Mouse (Mus musculus): ENCODE measurements around the gene Tns2. TPM values are rescaled to one million over a fixed set of nuclear protein-coding genes. Genes with fewer than 3 reads are reported as not detected.

The Tns2 gene
- polyA plus RNA-seq, 1 experiment from 2014 or later, result 14.6 TPM

- Histone ChIP-seq H3K4me1 (ENCODE audit: control insufficient read depth, insufficient read depth, low read length) (peaks cover 11% of the 10 kb centered on the region; the same call in 1 of the 2 replicates), H3K4me2 (ENCODE audit: low read depth, severe bottlenecking) (no peak overlapping the region), H3K9me3 (ENCODE audit: control insufficient read depth, low read length) (no peaks in the 10 kb centered on the region), H3K27me3 (ENCODE audit: control insufficient read depth, insufficient read depth, low read length) (no peaks in the 10 kb centered on the region), H3K36me3 (ENCODE audit: control insufficient read depth, insufficient read depth, low read length) (no peaks in the 10 kb centered on the region), H3K4me3 (ENCODE audit: low read depth, low read length) (no peak overlapping the region), H3K27ac (replicated peaks; ENCODE audit: low read depth, low read length) (no peak overlapping the region), H3K9ac (ENCODE audit: low read length) (no peak overlapping the region)
- ATAC-seq (ENCODE audit: insufficient number of reproducible peaks, low FRiP score, low TSS enrichment, low read depth), result no peak
- DNase-seq (ENCODE audit: low spot score), result no peak
- 54% methylated on average over 6 of the region's 6 CpGs for WGBS
Observed at GRCm38 (mm10) chr15:102165468-102166100, 65.4 kb downstream of the Tns2 start.

Other genes with a start within 250 kb of the Tns2 start
- gene Krt1, start 249.6 kb upstream of the Tns2 start, polyA plus RNA-seq (2014; fragmentation: Nextera tagmentation; extraction: Ambion mirVana), result 0.61 and 0.75 TPM in 2 replicates
- gene Krt77, start 230.7 kb upstream of the Tns2 start, polyA plus RNA-seq (2014; fragmentation: Nextera tagmentation; extraction: Ambion mirVana), result not detected in 2 replicates
- gene Krt76, start 207.5 kb upstream of the Tns2 start, polyA plus RNA-seq (2014; fragmentation: Nextera tagmentation; extraction: Ambion mirVana), result not detected in 2 replicates
- not detected in 2 replicates for gene Krt4, start 175.7 kb upstream of the Tns2 start, polyA plus RNA-seq (2014; fragmentation: Nextera tagmentation; extraction: Ambion mirVana)
- not detected in 2 replicates for gene Krt79, start 160.1 kb upstream of the Tns2 start, polyA plus RNA-seq (2014; fragmentation: Nextera tagmentation; extraction: Ambion mirVana)
- gene Krt78, start 146.1 kb upstream of the Tns2 start, polyA plus RNA-seq (2014; fragmentation: Nextera tagmentation; extraction: Ambion mirVana), result not detected in 2 replicates
- gene Krt8, start 95.9 kb upstream of the Tns2 start, polyA plus RNA-seq (2014; fragmentation: Nextera tagmentation; extraction: Ambion mirVana), result 21.3 and 22.7 TPM in 2 replicates
- gene Krt18, start 72.2 kb upstream of the Tns2 start, polyA plus RNA-seq (2014; fragmentation: Nextera tagmentation; extraction: Ambion mirVana), result 26.8 and 30.1 TPM in 2 replicates
- 131 and 141 TPM in 2 replicates for gene Eif4b, start 26.6 kb upstream of the Tns2 start, polyA plus RNA-seq (2014; fragmentation: Nextera tagmentation; extraction: Ambion mirVana)
- gene Spryd3, start 35.8 kb downstream of the Tns2 start, polyA plus RNA-seq (2014; fragmentation: Nextera tagmentation; extraction: Ambion mirVana), result 7.2 and 10.0 TPM in 2 replicates
- gene Igfbp6, start 43.9 kb downstream of the Tns2 start, polyA plus RNA-seq (2014; fragmentation: Nextera tagmentation; extraction: Ambion mirVana), result 0.17 and 0.57 TPM in 2 replicates
- gene Soat2, start 50.1 kb downstream of the Tns2 start, polyA plus RNA-seq (2014; fragmentation: Nextera tagmentation; extraction: Ambion mirVana), result 0.09 and 0.24 TPM in 2 replicates
- 67.5 and 71.1 TPM in 2 replicates for gene Zfp740, start 102.8 kb downstream of the Tns2 start, polyA plus RNA-seq (2014; fragmentation: Nextera tagmentation; extraction: Ambion mirVana)
- gene Csad, start 104.3 kb downstream of the Tns2 start, polyA plus RNA-seq (2014; fragmentation: Nextera tagmentation; extraction: Ambion mirVana), result 37.3 and 37.5 TPM in 2 replicates
- 0.57 and 0.71 TPM in 2 replicates for gene Itgb7, start 131.5 kb downstream of the Tns2 start, polyA plus RNA-seq (2014; fragmentation: Nextera tagmentation; extraction: Ambion mirVana)
- gene Rarg, start 157.1 kb downstream of the Tns2 start, polyA plus RNA-seq (2014; fragmentation: Nextera tagmentation; extraction: Ambion mirVana), result 118 and 119 TPM in 2 replicates
- gene Gm9918, start 170.2 kb downstream of the Tns2 start, polyA plus RNA-seq (2014; fragmentation: Nextera tagmentation; extraction: Ambion mirVana), result 0.88 and 1.1 TPM in 2 replicates
- 58.5 and 62.8 TPM in 2 replicates for gene Mfsd5, start 179.0 kb downstream of the Tns2 start, polyA plus RNA-seq (2014; fragmentation: Nextera tagmentation; extraction: Ambion mirVana)
- gene Espl1, start 195.9 kb downstream of the Tns2 start, polyA plus RNA-seq (2014; fragmentation: Nextera tagmentation; extraction: Ambion mirVana), result 43.3 and 46.9 TPM in 2 replicates
- 463 and 490 TPM in 2 replicates for gene Pfdn5, start 225.7 kb downstream of the Tns2 start, polyA plus RNA-seq (2014; fragmentation: Nextera tagmentation; extraction: Ambion mirVana)
- gene Myg1, start 231.3 kb downstream of the Tns2 start, polyA plus RNA-seq (2014; fragmentation: Nextera tagmentation; extraction: Ambion mirVana), result 122 and 133 TPM in 2 replicates